In the genomic region with DNA sequence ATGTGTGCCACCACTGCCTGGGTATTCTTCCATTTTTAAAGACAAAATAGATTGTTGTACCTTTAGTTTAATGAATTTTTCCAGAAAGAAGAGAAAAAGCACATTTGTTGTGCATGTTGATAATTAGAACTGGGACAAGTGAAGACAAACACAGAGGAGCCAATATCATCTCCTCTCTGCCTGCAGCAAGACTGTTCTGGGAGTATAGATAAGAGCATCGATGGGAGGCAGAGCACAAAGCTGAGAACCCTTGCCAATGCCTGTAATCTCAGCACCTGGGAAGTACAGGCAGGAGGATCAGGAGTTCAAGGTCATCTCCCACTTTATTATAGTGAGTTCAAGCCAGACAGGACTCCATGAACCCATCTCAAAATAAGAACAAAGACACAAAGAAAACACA, we compare ENCODE assay signal across 30 mouse cellular contexts. TPM values are rescaled to one million over a fixed set of nuclear protein-coding genes. Genes with fewer than 3 reads are reported as not detected.
DNase-seq lines count a peak whose midpoint lies in the region; ATAC-seq and TF ChIP-seq lines count a peak whose summit lies in the region.
"Had no signal": no experiment of that assay in that cellular context is flagged by ENCODE, and none has a peak within 500 bp of the region (broad histone marks: within the 10 kb centered on the region; RNA-seq: fewer than 3 reads in every experiment).

No protein-coding gene starts in this region.

- no peaks in the 10 kb centered on the region for H3K27me3 ChIP-seq in liver, embryonic 14.5 days (ENCODE audit: control insufficient read depth, insufficient read depth, low read length)
- H3K27me3 ChIP-seq in liver, embryonic 11.5 days (replicated peaks; ENCODE audit: control insufficient read depth, insufficient read depth, low read length) = no peaks in the 10 kb centered on the region
- H3K27me3 ChIP-seq in liver, embryonic 16.5 days (ENCODE audit: control insufficient read depth, insufficient read depth, low read depth, low read length) = no peaks in the 10 kb centered on the region
- H3K27me3 ChIP-seq: forebrain, embryonic 13.5 days; heart, embryonic 13.5 days; hindbrain, embryonic 12.5 days; hindbrain, embryonic 15.5 days; Patski had no signal

- no peak for TF ChIP-seq CTCF in liver, embryonic 14.5 days (IDR thresholded peaks at IDR 0.05; ENCODE audit: low read depth)

- H3K4me3 ChIP-seq in liver, embryonic 14.5 days (ENCODE audit: insufficient read depth in 1 of 2, low read depth in 2 of 2, low read length in 2 of 2) = no peak overlapping the region
- no peak overlapping the region for H3K4me3 ChIP-seq in liver, embryonic 11.5 days (ENCODE audit: low read depth, low read length)
- H3K4me3 ChIP-seq in liver, embryonic 16.5 days (ENCODE audit: low read depth, low read length) = no peak overlapping the region
- H3K4me3 ChIP-seq: forebrain, embryonic 10.5 days; forebrain, embryonic 13.5 days; heart, adult 2 months; heart, embryonic 10.5 days; heart, embryonic 13.5 days; hindbrain, embryonic 12.5 days; hindbrain, embryonic 15.5 days had no signal

- no peaks in the 10 kb centered on the region for H3K9me3 ChIP-seq in liver, embryonic 14.5 days (ENCODE audit: control insufficient read depth, low read length)
- no peaks in the 10 kb centered on the region for H3K9me3 ChIP-seq in liver, embryonic 11.5 days (ENCODE audit: control insufficient read depth, low read length)
- no peaks in the 10 kb centered on the region for H3K9me3 ChIP-seq in liver, embryonic 16.5 days (replicated peaks; ENCODE audit: control insufficient read depth, low read length)
- H3K9me3 ChIP-seq: forebrain, embryonic 10.5 days; forebrain, embryonic 13.5 days; heart, embryonic 10.5 days; heart, embryonic 13.5 days; hindbrain, embryonic 12.5 days; hindbrain, embryonic 15.5 days had no signal

- H3K27ac ChIP-seq in liver, embryonic 14.5 days = no peak overlapping the region
- no peak overlapping the region for H3K27ac ChIP-seq in liver, embryonic 11.5 days (ENCODE audit: low read depth, low read length)
- H3K27ac ChIP-seq in liver, embryonic 16.5 days (ENCODE audit: low read length) = peak overlapping the region; percentile 17; the same call in 1 of the 2 replicates
- H3K27ac ChIP-seq: forebrain, embryonic 10.5 days; forebrain, embryonic 13.5 days; heart, adult 2 months; heart, embryonic 10.5 days; heart, embryonic 13.5 days; hindbrain, embryonic 12.5 days; hindbrain, embryonic 15.5 days had no signal

- H3K4me2 ChIP-seq in liver, embryonic 14.5 days (ENCODE audit: low read depth) = no peak overlapping the region
- no peak overlapping the region for H3K4me2 ChIP-seq in liver, embryonic 11.5 days
- H3K4me2 ChIP-seq in liver, embryonic 16.5 days (ENCODE audit: low read depth, low read length) = no peak overlapping the region
- H3K4me2 ChIP-seq: forebrain, embryonic 13.5 days; heart, embryonic 13.5 days; hindbrain, embryonic 12.5 days; hindbrain, embryonic 15.5 days had no signal

- 26% methylated on average over 1 of the region's 1 CpGs for WGBS in liver, embryonic 14.5 days (ENCODE audit: insufficient replicate concordance)
- WGBS in liver, embryonic 11.5 days = 42% methylated on average over 1 of the region's 1 CpGs
- 14% methylated on average over 1 of the region's 1 CpGs for WGBS in liver, embryonic 16.5 days (ENCODE audit: insufficient replicate concordance)

- peaks cover 14 to 23% of the 10 kb centered on the region in 2 experiments for H3K4me1 ChIP-seq in liver, embryonic 14.5 days (replicated peaks; ENCODE audit: control insufficient read depth in 2 of 2, insufficient read depth in 2 of 2, low read length in 1 of 2)
- H3K4me1 ChIP-seq in liver, embryonic 11.5 days (replicated peaks; ENCODE audit: control insufficient read depth, insufficient read depth, low read length) = peaks cover 11% of the 10 kb centered on the region
- peaks cover 25% of the 10 kb centered on the region for H3K4me1 ChIP-seq in liver, embryonic 16.5 days (ENCODE audit: control insufficient read depth, low read depth, low read length)

- H3K9ac ChIP-seq in liver, embryonic 14.5 days (replicated peaks) = no peak overlapping the region
- no peak overlapping the region for H3K9ac ChIP-seq in liver, embryonic 11.5 days (ENCODE audit: low read depth, low read length)
- H3K9ac ChIP-seq in liver, embryonic 16.5 days (ENCODE audit: low read depth, low read length) = no peak overlapping the region
- H3K9ac ChIP-seq: forebrain, embryonic 13.5 days; heart, embryonic 13.5 days; hindbrain, embryonic 12.5 days; hindbrain, embryonic 15.5 days had no signal

- no peak for ATAC-seq in liver, embryonic 14.5 days (ENCODE audit: insufficient read depth)
- ATAC-seq in liver, embryonic 11.5 days (replicated peaks; ENCODE audit: low FRiP score) = no peak
- ATAC-seq in liver, embryonic 16.5 days (ENCODE audit: low read depth) = no peak
- ATAC-seq: CD4-positive, CD25-positive, alpha-beta regulatory T cell, adult 4 months; forebrain, embryonic 13.5 days; forebrain, embryonic 16.5 days; Patski had no signal

- TF ChIP-seq EP300 in liver, embryonic 14.5 days (IDR thresholded peaks at IDR 0.05; ENCODE audit: low read depth) = peak; percentile 47; the same call in 1 of the 2 replicates

- H3K36me3 ChIP-seq in liver, embryonic 14.5 days (replicated peaks; ENCODE audit: control insufficient read depth, insufficient read depth, low read depth) = peaks cover 15% of the 10 kb centered on the region; the same call in 1 of the 2 replicates
- H3K36me3 ChIP-seq in liver, embryonic 11.5 days (ENCODE audit: control insufficient read depth, insufficient read depth, low read length) = peaks cover 10% of the 10 kb centered on the region; the same call in 1 of the 2 replicates
- H3K36me3 ChIP-seq in liver, embryonic 16.5 days (ENCODE audit: control insufficient read depth, insufficient read depth) = peaks cover 6% of the 10 kb centered on the region

- DNase-seq in liver, embryonic 14.5 days (ENCODE audit: low read depth in 3 of 3, low spot score in 3 of 3) = peak in 2 of 3 experiments; percentile 25 to 33
- no peak for DNase-seq in liver, embryonic 11.5 days (ENCODE audit: low spot score)
- DNase-seq in c-Kit-positive CD71-positive TER-119-negative erythroid progenitor cells, embryonic 14.5 days (ENCODE audit: low read depth) = peak; percentile 33
- no peak for DNase-seq in embryo, embryonic 10.5 days (ENCODE audit: low spot score)
- no peak for DNase-seq in MN1 (ENCODE audit: low spot score)
- DNase-seq: adrenal gland, postnatal 10 days; adrenal gland, postnatal 36 days; cerebellum, adult 11-12 months; cerebellum, adult 8-10 months; cerebellum, postnatal 10 days; cerebellum, postnatal 36 days; gastrocnemius, postnatal 10 days; gastrocnemius, postnatal 36 days; heart, adult 2 months; heart, postnatal 14 days; heart, postnatal 4 days had no signal

RNA-seq across cellular contexts. Expression of a gene that starts 3.9 kb away (rescaled TPM):
- polyA plus RNA-seq in liver, embryonic 14.5 days (2012; rRNA removed) = 18.5 and 28.2 TPM in 2 replicates
- 28.9 and 30.0 TPM in 2 replicates for polyA plus RNA-seq in liver, embryonic 14.5 days (2014; fragmentation: Nextera tagmentation; extraction: Ambion mirVana)
- polyA plus RNA-seq in liver, embryonic 11.5 days (2014; fragmentation: Nextera tagmentation; extraction: Ambion mirVana) = 48.8 and 50.0 TPM in 2 replicates
- polyA plus RNA-seq in liver, embryonic 16.5 days (2015; fragmentation: Nextera tagmentation; extraction: Ambion mirVana) = 47.5 and 54.4 TPM in 2 replicates

RNA-seq across cellular contexts. Expression of a gene that starts 14.2 kb away (rescaled TPM):
- polyA plus RNA-seq in liver, embryonic 14.5 days (2012; rRNA removed) = 0.09 TPM in 1 of 2 replicates, not detected in the other
- not detected in 2 replicates for polyA plus RNA-seq in liver, embryonic 14.5 days (2014; fragmentation: Nextera tagmentation; extraction: Ambion mirVana)
- not detected in 2 replicates for polyA plus RNA-seq in liver, embryonic 11.5 days (2014; fragmentation: Nextera tagmentation; extraction: Ambion mirVana)
- polyA plus RNA-seq in liver, embryonic 16.5 days (2015; fragmentation: Nextera tagmentation; extraction: Ambion mirVana) = 0.25 TPM in 1 of 2 replicates, not detected in the other
- polyA plus RNA-seq: C2C12; CD4-positive, CD25-positive, alpha-beta regulatory T cell, adult 4 months; cortical plate, adult 2 months; embryonic facial prominence, embryonic 14.5 days; forebrain, embryonic 13.5 days; forebrain, embryonic 16.5 days; heart, adult 2 months; heart, embryonic 10.5 days; heart, embryonic 13.5 days; heart, embryonic 16.5 days; hindbrain, embryonic 12.5 days; hindbrain, embryonic 15.5 days; Patski had no signal

RNA-seq across cellular contexts. Expression of a gene that starts 26.6 kb away (rescaled TPM):
- polyA plus RNA-seq in liver, embryonic 14.5 days (2012; rRNA removed) = 11.8 and 15.7 TPM in 2 replicates
- 10.7 and 11.5 TPM in 2 replicates for polyA plus RNA-seq in liver, embryonic 14.5 days (2014; fragmentation: Nextera tagmentation; extraction: Ambion mirVana)
- polyA plus RNA-seq in liver, embryonic 11.5 days (2014; fragmentation: Nextera tagmentation; extraction: Ambion mirVana) = 26.7 and 27.1 TPM in 2 replicates
- polyA plus RNA-seq in liver, embryonic 16.5 days (2015; fragmentation: Nextera tagmentation; extraction: Ambion mirVana) = 13.2 TPM in 2 replicates

RNA-seq across cellular contexts. Expression of a gene that starts 32.8 kb away (rescaled TPM):
- 3.0 and 4.1 TPM in 2 replicates for polyA plus RNA-seq in liver, embryonic 14.5 days (2012; rRNA removed)
- polyA plus RNA-seq in liver, embryonic 14.5 days (2014; fragmentation: Nextera tagmentation; extraction: Ambion mirVana) = 7.1 and 7.6 TPM in 2 replicates
- polyA plus RNA-seq in liver, embryonic 11.5 days (2014; fragmentation: Nextera tagmentation; extraction: Ambion mirVana) = 54.1 and 56.0 TPM in 2 replicates
- 10.4 and 10.8 TPM in 2 replicates for polyA plus RNA-seq in liver, embryonic 16.5 days (2015; fragmentation: Nextera tagmentation; extraction: Ambion mirVana)
- polyA plus RNA-seq: CD4-positive, CD25-positive, alpha-beta regulatory T cell, adult 4 months had no signal

RNA-seq across cellular contexts. Expression of a gene that starts 36.9 kb away (rescaled TPM):
- polyA plus RNA-seq in liver, embryonic 14.5 days (2012; rRNA removed) = 213 and 233 TPM in 2 replicates
- polyA plus RNA-seq in liver, embryonic 14.5 days (2014; fragmentation: Nextera tagmentation; extraction: Ambion mirVana) = 650 and 693 TPM in 2 replicates
- polyA plus RNA-seq in liver, embryonic 11.5 days (2014; fragmentation: Nextera tagmentation; extraction: Ambion mirVana) = 943 and 994 TPM in 2 replicates
- 471 and 479 TPM in 2 replicates for polyA plus RNA-seq in liver, embryonic 16.5 days (2015; fragmentation: Nextera tagmentation; extraction: Ambion mirVana)

Comparison
In these comparisons a context has a peak if more than half of its experiments do, and no peak if none do; other contexts are left out.
1. DNase-seq: peak in liver, embryonic 14.5 days (2 of 3) and c-Kit-positive CD71-positive TER-119-negative erythroid progenitor cells, embryonic 14.5 days (single experiment); none in liver, embryonic 11.5 days (single experiment), embryo, embryonic 10.5 days (single experiment) and MN1 (single experiment).